ENCODE assay signal across 8 mouse cellular contexts in the genomic region with DNA sequence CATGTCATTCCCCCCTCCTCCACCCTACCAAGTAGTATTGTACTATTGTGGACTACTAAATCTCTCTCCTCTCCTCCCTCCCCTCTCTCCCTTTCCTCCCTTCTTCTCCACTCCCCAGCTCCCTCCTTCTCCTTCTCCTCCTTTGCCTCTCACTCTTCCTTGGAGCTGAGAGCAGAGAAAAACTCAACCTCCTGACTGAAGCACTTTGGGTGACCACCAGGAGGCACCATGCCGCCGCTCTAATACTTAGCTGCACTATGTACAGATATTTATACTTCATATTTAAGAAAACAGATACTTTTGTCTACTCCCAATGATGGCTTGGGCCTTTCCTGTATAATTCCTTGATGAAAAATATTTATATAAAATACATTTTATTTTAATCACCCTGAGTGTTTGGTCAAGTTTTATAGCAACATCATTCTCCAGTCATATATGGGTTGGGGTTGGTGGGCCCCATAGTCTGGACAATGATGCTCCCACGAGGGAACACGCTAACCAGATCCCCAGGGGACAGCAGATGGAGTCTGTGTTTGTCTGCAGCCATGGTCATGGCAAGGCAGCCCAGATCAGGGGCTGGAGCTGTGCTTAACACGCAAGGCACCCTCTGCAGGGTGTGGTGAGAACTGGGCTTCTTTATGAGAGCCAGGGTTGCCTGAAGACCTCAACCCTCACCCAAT. TPM values are rescaled to one million over a fixed set of nuclear protein-coding genes. Genes with fewer than 3 reads are reported as not detected.
DNase-seq lines count a peak whose midpoint lies in the region; ATAC-seq lines count a peak whose summit lies in the region.

No protein-coding gene starts in this region.

- H3K4me2 ChIP-seq in hindbrain, embryonic 13.5 days = no peak overlapping the region

- WGBS in hindbrain, embryonic 13.5 days = 65% methylated on average over 5 of the region's 5 CpGs

- no peaks in the 10 kb centered on the region for H3K9me3 ChIP-seq in hindbrain, embryonic 13.5 days

- no peak for ATAC-seq in hindbrain, embryonic 13.5 days (ENCODE audit: low FRiP score)

- peaks cover 11% of the 10 kb centered on the region; the same call in 1 of the 2 replicates for H3K27me3 ChIP-seq in hindbrain, embryonic 13.5 days

- no peaks in the 10 kb centered on the region for H3K4me1 ChIP-seq in hindbrain, embryonic 13.5 days (replicated peaks)

- H3K4me3 ChIP-seq in hindbrain, embryonic 13.5 days = no peak overlapping the region

- no peak overlapping the region for H3K27ac ChIP-seq in hindbrain, embryonic 13.5 days

- no peaks in the 10 kb centered on the region for H3K36me3 ChIP-seq in hindbrain, embryonic 13.5 days

- intact Hi-C loops in heart, postnatal 25 days (cut with DNase I) = loop anchor here (5.0 to 10.0 kb wide), 3 partner anchors 332 to 435 kb away; no protein-coding TSS in a partner anchor

- H3K9ac ChIP-seq in hindbrain, embryonic 13.5 days = no peak overlapping the region

- DNase-seq in heart, postnatal 4 days = peak; percentile 58
- DNase-seq in heart, postnatal 25 days (ENCODE audit: low spot score) = no peak
- DNase-seq in ovary, postnatal 36 days (ENCODE audit: low spot score) = peak; percentile 36
- DNase-seq in ovary, postnatal 14 days (ENCODE audit: low spot score) = no peak
- peak; percentile 26 for DNase-seq in ZHBTc4 (ENCODE audit: low read depth, low spot score)
- DNase-seq in lung, postnatal 36 days = peak; percentile 47
- DNase-seq in Muller cell, postnatal 12 days (ENCODE audit: inconsistent ontology term) = no peak

RNA-seq across cellular contexts. Expression of a gene that starts 24.8 kb away (rescaled TPM):
- total RNA-seq in heart, postnatal 4 days (2021) = 10 to 100 TPM; 51.8 to 56.0 TPM
- total RNA-seq in heart, postnatal 25 days (2021) = 10 to 100 TPM; 24.0 to 25.3 TPM
- 10.6 and 12.3 TPM in 2 replicates for polyA plus RNA-seq in hindbrain, embryonic 13.5 days (2015; fragmentation: Nextera tagmentation; extraction: Ambion mirVana)

RNA-seq across cellular contexts. Expression of a gene that starts 39.4 kb away (rescaled TPM):
- 1 to 10 TPM; 5.6 to 6.5 TPM for total RNA-seq in heart, postnatal 4 days (2021)
- 1 to 10 TPM; 5.2 to 6.8 TPM for total RNA-seq in heart, postnatal 25 days (2021)
- 1.3 and 1.5 TPM in 2 replicates for polyA plus RNA-seq in hindbrain, embryonic 13.5 days (2015; fragmentation: Nextera tagmentation; extraction: Ambion mirVana)

Comparison
In these comparisons a context has a peak if more than half of its experiments do, and no peak if none do; other contexts are left out.
1. DNase-seq: peak in heart, postnatal 4 days (single experiment), ovary, postnatal 36 days (single experiment), ZHBTc4 (single experiment) and lung, postnatal 36 days (single experiment); none in heart, postnatal 25 days (single experiment), ovary, postnatal 14 days (single experiment) and Muller cell, postnatal 12 days (single experiment).